Mouse (Mus musculus) forebrain, embryonic 15.5 days (tissue): ENCODE results near the gene Dgkh. TPM values are rescaled to one million over a fixed set of nuclear protein-coding genes. Genes with fewer than 3 reads are reported as not detected.

Experiments
- ATAC-seq: fragments of 200-750 bp; cut with Nextera tagmentation; replicated peaks from 2 replicates; pipeline ENCODE4 v1.8.0; 2017; ENCODE audit warnings: mild to moderate bottlenecking, moderate TSS enrichment, moderate library complexity
- H3K27ac ChIP-seq: fragments of 300-500 bp; sonication (generic); replicated peaks from 2 replicates; pipeline ENCODE4 v1.5.1; 2015; ENCODE audit warnings: mild to moderate bottlenecking, inconsistent platforms
- H3K27me3 ChIP-seq: fragments of 300-500 bp; sonication (generic); 2 replicates; pipeline ENCODE4 v1.6.1; 2015; ENCODE audit warnings: inconsistent platforms
- H3K36me3 ChIP-seq: fragments of 300-500 bp; sonication (generic); 2 replicates; pipeline ENCODE4 v1.6.1; 2015; ENCODE audit warnings: mild to moderate bottlenecking, inconsistent platforms
- H3K4me1 ChIP-seq: fragments of 300-500 bp; sonication (generic); 2 replicates; pipeline ENCODE4 v1.6.1; 2015; ENCODE audit warnings: inconsistent platforms
- H3K4me2 ChIP-seq: fragments of 300-500 bp; sonication (generic); replicated peaks from 2 replicates; pipeline ENCODE4 v1.6.1; 2015; ENCODE audit warnings: mild to moderate bottlenecking, inconsistent platforms
- H3K4me3 ChIP-seq: fragments of 300-500 bp; sonication (generic); 2 replicates; pipeline ENCODE4 v1.5.1; 2015; ENCODE audit warnings: mild to moderate bottlenecking, inconsistent platforms
- H3K9ac ChIP-seq: fragments of 300-500 bp; sonication (generic); replicated peaks from 2 replicates; pipeline ENCODE4 v1.6.1; 2015; ENCODE audit warnings: mild to moderate bottlenecking, inconsistent platforms
- H3K9me3 ChIP-seq: fragments of 300-500 bp; sonication (generic); 2 replicates; pipeline ENCODE4 v1.6.1; 2016; ENCODE audit warnings: inconsistent platforms
- WGBS: fragments of 180-500 bp; shearing (Covaris S2); methylation state at CpG from one replicate; pipeline ENCODE4 v1.1.7; 2015; ENCODE audit warnings: mixed read lengths; 5-methylcytosine and 5-hydroxymethylcytosine counted together
- polyA plus RNA-seq: library from polyadenylated mRNA; unstranded; fragments of >200 nt; fragmentation: Nextera tagmentation; extraction: Ambion mirVana; gene quantifications from 2 replicates; pipeline ENCODE4 v1.2.1, GENCODE M21; 2015

Dgkh gene
- polyA plus RNA-seq, result 2.6 and 2.8 TPM in 2 replicates

GRCm38 (mm10) chr14:78732617-78733312, at the start of gene Dgkh:
Dgkh (minus strand) TSS chr14:78732776.
- under 1% methylated on average over 56 of the region's 71 CpGs for WGBS

GRCm38 (mm10) chr14:78777215-78777614, 44.6 kb upstream of the Dgkh start:
- Histone ChIP-seq H3K4me3 (no peak overlapping the region), H3K36me3 (no peaks in the 10 kb centered on the region), H3K9me3 (no peaks in the 10 kb centered on the region), H3K27ac (no peak overlapping the region), H3K4me2 (peak overlapping the region; percentile 32), H3K27me3 (no peaks in the 10 kb centered on the region), H3K9ac (no peak overlapping the region), H3K4me1 (peaks cover 12% of the 10 kb centered on the region)
- no peak for ATAC-seq
- 50% methylated on average over 18 of the region's 18 CpGs for WGBS

More at GRCm38 (mm10) chr14:78732617-78733312, at the start of gene Dgkh:
- Histone ChIP-seq H3K9ac (peak within 1 kb of the TSS; percentile 94), H3K4me1 (peaks cover 20% of the 10 kb centered on the region), H3K36me3 (no peaks in the 10 kb centered on the region), H3K4me3 (peak within 1 kb of the TSS; percentile 62), H3K4me2 (peak within 1 kb of the TSS; percentile 92), H3K27ac (peak within 1 kb of the TSS; percentile 90), H3K9me3 (no peaks in the 10 kb centered on the region), H3K27me3 (peaks cover 3% of the 10 kb centered on the region; the same call in 1 of the 2 replicates)
- peak; percentile 96 for ATAC-seq

GRCm38 (mm10) chr14:78776659-78777058, 44.1 kb upstream of the Dgkh start:
- no peak overlapping the region for H3K4me3 ChIP-seq
- H3K4me2 ChIP-seq, result peak overlapping the region; percentile 32
- H3K4me1 ChIP-seq, result peaks cover 12% of the 10 kb centered on the region
- WGBS, result 8% methylated on average over 8 of the region's 8 CpGs
- no peaks in the 10 kb centered on the region for H3K27me3 ChIP-seq
- 0 out of 2 replicates have a peak overlapping the region, but pooled peaks have one; percentile 2 for H3K27ac ChIP-seq
- no peak; the same call in 1 of the 2 replicates for ATAC-seq
- no peaks in the 10 kb centered on the region for H3K36me3 ChIP-seq
- no peak overlapping the region for H3K9ac ChIP-seq
- H3K9me3 ChIP-seq, result no peaks in the 10 kb centered on the region

DNA sequence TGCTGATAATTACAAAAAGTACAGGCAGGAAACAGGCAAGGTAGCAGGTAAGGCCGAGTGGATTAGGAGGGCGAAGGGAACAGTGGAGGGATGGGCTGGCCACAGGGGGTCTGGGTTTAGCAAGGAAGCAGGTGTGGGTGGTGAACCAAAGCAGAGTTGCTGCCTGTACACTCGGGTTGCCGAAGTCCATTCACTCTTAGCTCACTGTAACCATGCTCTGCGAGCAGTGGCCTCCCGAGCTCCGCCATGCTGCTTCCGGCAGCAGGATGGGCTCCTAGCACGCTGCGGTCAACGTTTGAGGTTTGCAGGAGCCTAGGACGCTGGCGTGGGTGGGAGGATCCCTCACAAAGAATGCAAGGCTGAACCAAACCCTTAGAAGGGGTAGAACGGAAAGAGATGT, 43.1 kb upstream of the Dgkh start:
- WGBS, result 77% methylated on average over 14 of the region's 14 CpGs
- Histone ChIP-seq H3K4me3 (no peak overlapping the region), H3K9me3 (no peaks in the 10 kb centered on the region), H3K27me3 (no peaks in the 10 kb centered on the region), H3K27ac (no peak overlapping the region), H3K36me3 (no peaks in the 10 kb centered on the region), H3K4me2 (no peak overlapping the region), H3K9ac (no peak overlapping the region), H3K4me1 (peaks cover 12% of the 10 kb centered on the region)
- no peak for ATAC-seq

DNA sequence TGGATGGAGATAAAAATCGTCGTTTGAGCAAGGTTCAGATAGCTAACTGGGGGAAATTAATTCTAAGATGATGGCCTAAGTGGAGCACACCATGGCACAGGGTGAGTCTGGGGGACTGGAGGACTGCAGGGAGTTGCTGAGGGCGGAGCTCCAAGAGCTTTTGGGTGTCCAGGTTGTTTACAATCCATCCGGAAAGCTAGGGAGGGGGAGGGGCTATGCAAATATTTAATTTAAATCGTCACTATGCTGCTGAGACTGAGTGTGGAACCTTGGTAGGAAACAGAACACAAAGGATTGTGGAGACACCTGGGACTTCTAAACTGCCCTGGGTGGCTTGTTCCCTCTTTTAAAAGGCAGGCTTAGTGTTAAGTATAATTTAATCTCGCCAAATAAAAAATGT, 42.6 kb upstream of the Dgkh start:
- no peak overlapping the region for H3K4me3 ChIP-seq
- H3K9ac ChIP-seq, result no peak overlapping the region
- H3K9me3 ChIP-seq, result no peaks in the 10 kb centered on the region
- no peak for ATAC-seq
- no peaks in the 10 kb centered on the region for H3K36me3 ChIP-seq
- H3K27me3 ChIP-seq, result no peaks in the 10 kb centered on the region
- WGBS, result 57% methylated on average over 6 of the region's 6 CpGs
- H3K4me2 ChIP-seq, result no peak overlapping the region
- H3K4me1 ChIP-seq, result peaks cover 12% of the 10 kb centered on the region
- no peak overlapping the region for H3K27ac ChIP-seq

DNA sequence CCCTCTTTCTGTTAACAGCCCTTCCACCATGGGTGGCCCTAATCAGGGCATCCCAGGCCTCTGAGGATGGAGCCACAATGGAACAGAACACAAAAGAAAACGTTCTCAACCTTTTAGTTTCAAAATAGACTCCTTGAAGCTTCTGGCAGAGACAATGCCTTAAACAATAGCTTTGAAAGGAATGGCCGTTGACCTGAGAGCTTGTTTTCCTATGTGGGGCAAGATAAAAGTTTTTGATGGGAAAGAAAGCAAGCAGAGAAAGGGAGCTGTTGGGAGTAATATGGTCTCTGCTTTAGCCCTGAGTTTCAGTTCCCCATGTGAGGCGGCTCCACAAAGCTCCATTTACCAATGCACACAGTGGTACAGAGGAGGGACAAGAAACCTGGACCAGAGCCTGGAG, 37.9 kb upstream of the Dgkh start:
- Histone ChIP-seq H3K4me2 (no peak overlapping the region), H3K9ac (no peak overlapping the region), H3K27ac (no peak overlapping the region), H3K9me3 (no peaks in the 10 kb centered on the region), H3K4me1 (no peaks in the 10 kb centered on the region), H3K36me3 (no peaks in the 10 kb centered on the region), H3K27me3 (no peaks in the 10 kb centered on the region), H3K4me3 (no peak overlapping the region)
- ATAC-seq, result no peak
- WGBS, result 15% methylated on average over 3 of the region's 3 CpGs

DNA sequence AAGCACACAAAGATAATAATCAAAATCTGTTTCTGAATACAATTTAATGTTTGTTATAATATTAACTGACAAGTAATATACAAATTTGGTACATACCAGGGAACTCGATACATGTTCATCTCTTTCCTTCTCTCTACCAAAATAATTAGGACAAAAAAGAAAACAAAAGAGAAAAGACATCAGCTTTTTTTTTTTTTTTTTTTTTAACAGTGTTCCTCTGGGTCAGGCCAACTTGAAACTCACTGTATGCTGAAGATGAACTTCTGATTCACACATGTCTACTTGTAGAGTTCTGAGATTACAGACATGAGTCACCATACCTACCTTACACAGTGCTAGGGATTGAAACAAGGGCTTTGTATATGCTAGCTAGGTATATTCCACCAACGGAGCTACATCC, 28.5 kb upstream of the Dgkh start:
- no peaks in the 10 kb centered on the region for H3K27me3 ChIP-seq
- H3K4me2 ChIP-seq, result no peak overlapping the region
- H3K9ac ChIP-seq, result no peak overlapping the region
- H3K36me3 ChIP-seq, result no peaks in the 10 kb centered on the region
- H3K4me1 ChIP-seq, result no peaks in the 10 kb centered on the region
- ATAC-seq, result no peak
- H3K4me3 ChIP-seq, result no peak overlapping the region
- H3K9me3 ChIP-seq, result no peaks in the 10 kb centered on the region
- H3K27ac ChIP-seq, result no peak overlapping the region
- 78% methylated on average over 2 of the region's 2 CpGs for WGBS

DNA sequence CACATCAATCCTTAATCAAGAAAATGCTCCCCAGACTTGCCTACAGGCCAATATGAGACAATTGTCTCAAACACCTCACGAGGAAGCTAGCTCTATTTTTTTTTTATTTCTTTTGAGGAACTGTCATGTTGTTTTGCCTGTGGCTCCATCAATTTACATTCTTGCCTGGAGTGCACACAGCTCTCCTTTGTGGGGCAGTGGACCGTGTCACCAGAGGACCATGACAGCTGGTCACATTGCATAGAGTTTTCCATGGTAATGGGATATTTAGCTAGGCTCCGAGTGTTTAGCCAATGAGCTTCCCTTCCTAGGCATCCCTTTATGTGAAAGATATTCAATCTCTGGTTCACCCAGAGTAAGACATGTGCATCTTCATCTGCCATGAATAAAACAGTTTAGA, 26.9 kb upstream of the Dgkh start:
- Histone ChIP-seq H3K9me3 (no peaks in the 10 kb centered on the region), H3K36me3 (no peaks in the 10 kb centered on the region), H3K4me1 (no peaks in the 10 kb centered on the region), H3K27ac (no peak overlapping the region), H3K27me3 (no peaks in the 10 kb centered on the region), H3K4me3 (no peak overlapping the region), H3K4me2 (no peak overlapping the region), H3K9ac (no peak overlapping the region)
- no peak for ATAC-seq
- 24% methylated on average over 3 of the region's 3 CpGs for WGBS

GRCm38 (mm10) chr14:78755316-78755715, 22.7 kb upstream of the Dgkh start:
- 67% methylated on average over 1 of the region's 1 CpGs for WGBS
- H3K4me2 ChIP-seq, result no peak overlapping the region
- no peak for ATAC-seq

DNA sequence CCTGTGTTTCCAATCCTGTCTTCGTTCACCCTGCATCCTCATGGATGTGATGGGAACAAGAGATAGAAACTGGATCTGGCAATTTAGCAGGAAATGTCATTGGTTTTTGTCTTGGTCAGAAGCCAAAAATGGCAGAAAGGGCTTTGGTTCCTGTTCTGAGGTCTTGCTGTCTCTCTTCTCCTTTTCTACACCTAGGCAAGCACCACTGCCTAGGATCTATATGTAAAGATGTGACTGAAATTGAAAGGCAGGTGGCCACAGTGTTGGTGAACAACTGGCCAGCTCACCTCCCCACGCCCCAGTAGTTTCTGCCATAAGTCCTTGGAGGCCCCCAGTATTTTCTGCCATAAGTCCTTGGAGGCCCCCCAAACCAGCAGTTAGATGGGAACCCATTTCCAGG, 16.1 kb upstream of the Dgkh start:
- Histone ChIP-seq H3K4me1 (no peaks in the 10 kb centered on the region), H3K9ac (no peak overlapping the region)
- WGBS, result 86% methylated on average over 2 of the region's 2 CpGs

More at GRCm38 (mm10) chr14:78755316-78755715, 22.7 kb upstream of the Dgkh start:
- Histone ChIP-seq H3K27ac (no peak overlapping the region), H3K36me3 (no peaks in the 10 kb centered on the region), H3K9ac (no peak overlapping the region), H3K9me3 (no peaks in the 10 kb centered on the region), H3K4me1 (no peaks in the 10 kb centered on the region), H3K27me3 (no peaks in the 10 kb centered on the region), H3K4me3 (no peak overlapping the region)

DNA sequence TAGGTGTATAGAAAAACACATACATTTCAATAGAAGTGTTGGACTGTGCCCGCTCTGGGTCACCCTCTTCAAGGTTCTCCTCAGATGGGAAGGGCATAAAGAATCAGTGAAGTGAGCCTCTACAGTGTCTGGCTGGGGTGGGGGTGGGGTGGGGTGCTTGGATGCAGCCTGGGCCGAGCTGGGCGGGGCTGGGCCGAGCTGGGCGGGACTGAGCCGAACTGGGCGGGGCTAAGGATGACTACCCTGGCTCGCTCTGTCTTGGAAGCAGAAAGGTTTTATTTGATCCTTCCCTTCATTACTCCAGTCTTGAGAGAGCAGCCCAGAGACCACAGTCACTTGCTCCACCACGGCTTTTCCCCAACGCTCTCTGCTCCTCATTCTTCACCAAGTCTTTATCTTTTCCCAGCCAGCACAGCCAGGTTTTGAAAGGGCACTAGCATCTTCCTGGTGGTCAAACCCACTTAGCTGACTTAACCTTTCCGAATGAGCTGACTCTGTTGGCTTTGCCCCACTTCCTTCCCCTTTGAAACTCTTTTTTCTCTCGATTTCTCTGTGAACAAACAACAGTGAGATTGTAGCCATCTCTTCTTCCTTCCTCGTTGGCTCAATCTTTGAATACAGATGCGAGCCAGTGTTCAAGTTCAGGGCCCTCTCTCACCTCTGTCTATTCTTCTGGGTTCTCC, 15.5 kb upstream of the Dgkh start:
- 56% methylated on average over 14 of the region's 14 CpGs for WGBS
- H3K9me3 ChIP-seq, result no peaks in the 10 kb centered on the region
- no peak for ATAC-seq
- no peak overlapping the region for H3K27ac ChIP-seq
- H3K9ac ChIP-seq, result no peak overlapping the region
- H3K4me2 ChIP-seq, result no peak overlapping the region
- H3K36me3 ChIP-seq, result no peaks in the 10 kb centered on the region
- no peaks in the 10 kb centered on the region for H3K27me3 ChIP-seq
- no peak overlapping the region for H3K4me3 ChIP-seq
- no peaks in the 10 kb centered on the region for H3K4me1 ChIP-seq

More for the DNA sequence above, 16.1 kb upstream of the Dgkh start:
- no peak for ATAC-seq
- Histone ChIP-seq H3K9me3 (no peaks in the 10 kb centered on the region), H3K27me3 (no peaks in the 10 kb centered on the region), H3K4me3 (no peak overlapping the region), H3K27ac (no peak overlapping the region), H3K4me2 (no peak overlapping the region), H3K36me3 (no peaks in the 10 kb centered on the region)

DNA sequence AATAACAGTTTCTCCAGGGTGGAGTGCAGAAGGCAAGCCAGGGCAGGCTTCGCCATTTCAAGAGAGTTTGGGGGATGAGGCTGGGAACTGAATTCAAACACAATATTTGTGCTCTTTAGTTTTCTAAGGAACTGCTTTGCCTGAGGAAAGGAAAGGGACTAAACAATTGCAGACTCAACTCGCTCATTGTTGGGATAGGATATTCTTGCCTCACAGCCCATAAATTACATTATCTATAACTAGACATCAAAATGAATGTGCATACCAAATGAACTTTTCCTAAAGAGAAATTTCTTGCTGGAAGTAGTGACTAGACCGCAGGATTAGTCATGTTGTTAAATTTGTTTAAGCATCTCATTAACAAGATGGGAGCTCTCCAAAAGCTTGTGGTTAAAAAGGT, 14.9 kb upstream of the Dgkh start:
- Histone ChIP-seq H3K36me3 (no peaks in the 10 kb centered on the region), H3K9ac (no peak overlapping the region), H3K4me1 (no peaks in the 10 kb centered on the region), H3K4me2 (no peak overlapping the region), H3K27ac (no peak overlapping the region), H3K4me3 (no peak overlapping the region), H3K27me3 (no peaks in the 10 kb centered on the region), H3K9me3 (no peaks in the 10 kb centered on the region)
- ATAC-seq, result no peak
- 85% methylated on average over 3 of the region's 3 CpGs for WGBS
